Mouse (Mus musculus) heart, embryonic 11.5 days (tissue): ENCODE data around the gene Cfap65. TPM values are rescaled to one million over a fixed set of nuclear protein-coding genes. Genes with fewer than 3 reads are reported as not detected.

ENCODE experiments used
- ATAC-seq: fragments of 200-750 bp; cut with Nextera tagmentation; replicated peaks from 2 replicates; pipeline ENCODE4 v1.8.0; 2017; ENCODE audit warnings: moderate library complexity; ENCODE audit not compliant: insufficient number of reproducible peaks, low FRiP score, low TSS enrichment
- H3K27ac ChIP-seq: fragments of 300-500 bp; sonication (generic); 2 replicates; pipeline ENCODE4 v1.5.1; 2014; ENCODE audit warnings: mild to moderate bottlenecking, low read depth, low read length
- H3K27me3 ChIP-seq: fragments of 300-500 bp; sonication (generic); 2 replicates; pipeline ENCODE4 v1.6.1; 2014; ENCODE audit warnings: mild to moderate bottlenecking, low read length, mixed read lengths; ENCODE audit not compliant: control insufficient read depth, insufficient read depth
- H3K36me3 ChIP-seq: fragments of 300-500 bp; sonication (generic); 2 replicates; pipeline ENCODE4 v1.6.1; 2014; ENCODE audit warnings: mild to moderate bottlenecking, low read length, moderate library complexity, mixed read lengths; ENCODE audit not compliant: control insufficient read depth, insufficient read depth
- H3K4me1 ChIP-seq: fragments of 300-500 bp; sonication (generic); 2 replicates; pipeline ENCODE4 v1.6.1; 2014; ENCODE audit warnings: low read length; ENCODE audit not compliant: control insufficient read depth, insufficient read depth
- H3K4me2 ChIP-seq: fragments of 300-500 bp; sonication (generic); 2 replicates; pipeline ENCODE4 v1.6.1; 2014; ENCODE audit warnings: mild to moderate bottlenecking, moderate library complexity
- H3K4me3 ChIP-seq: fragments of 300-500 bp; sonication (generic); 2 replicates; pipeline ENCODE4 v1.5.1; 2014; ENCODE audit warnings: low read depth, low read length
- H3K9ac ChIP-seq: fragments of 300-500 bp; sonication (generic); 2 replicates; pipeline ENCODE4 v1.6.1; 2014; ENCODE audit warnings: mild to moderate bottlenecking, low read depth, low read length, moderate library complexity
- H3K9me3 ChIP-seq: fragments of 300-500 bp; sonication (generic); replicated peaks from 2 replicates; pipeline ENCODE4 v1.6.1; 2016; ENCODE audit warnings: low read length; ENCODE audit not compliant: control insufficient read depth
- WGBS: fragments of 180-500 bp; shearing (Covaris S2); extraction: QIAGEN DNeasy Blood & Tissue Kit; methylation state at CpG from one replicate; pipeline ENCODE4 v1.1.7; 2014; ENCODE audit not compliant: insufficient replicate concordance; 5-methylcytosine and 5-hydroxymethylcytosine counted together
- microRNA counts: library from miRNA; unstranded; fragments of <30 nt; microRNA quantifications from one replicate; lab custom pipeline; 2015
- microRNA-seq: library from miRNA; unstranded; fragments of <30 nt; microRNA quantifications from one replicate; pipeline ENCODE4, GENCODE M21; 2016; ENCODE audit warnings: borderline number of aligned reads
- polyA plus RNA-seq: library from polyadenylated mRNA; unstranded; fragments of >200 nt; fragmentation: Nextera tagmentation; extraction: Ambion mirVana; gene quantifications from 2 replicates; pipeline ENCODE4 v1.2.1, GENCODE M21; 2014

The Cfap65 gene
- polyA plus RNA-seq, 1 experiment from 2014 or later, result not detected

DNA sequence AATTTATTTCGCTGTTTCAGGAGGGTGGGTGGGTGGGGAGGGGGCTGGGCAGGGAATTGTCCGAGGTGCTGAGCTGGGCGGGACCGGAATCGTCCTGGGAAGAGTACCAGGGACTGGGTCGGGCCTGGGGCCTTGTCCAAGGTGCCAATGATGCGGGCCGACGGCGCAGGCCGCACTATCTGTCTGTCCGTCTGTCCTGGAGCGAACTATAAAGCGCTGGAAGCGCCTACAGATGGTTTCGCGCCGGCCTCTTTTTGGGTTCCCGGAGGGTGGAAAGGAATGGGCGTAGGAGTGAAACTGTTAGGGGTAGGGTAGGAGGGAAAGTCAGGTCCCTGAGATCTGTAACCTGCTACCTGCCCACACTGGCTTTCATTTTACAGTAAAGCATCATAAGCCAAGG is 78.2 kb downstream of the Cfap65 start:
- no peak; the same call in 1 of the 2 replicates for ATAC-seq
- Histone ChIP-seq H3K4me2 (no peak overlapping the region), H3K4me1 (peaks cover 10% of the 10 kb centered on the region), H3K4me3 (no peak overlapping the region), H3K27ac (no peak overlapping the region), H3K9me3 (no peaks in the 10 kb centered on the region), H3K9ac (no peak overlapping the region), H3K36me3 (no peaks in the 10 kb centered on the region), H3K27me3 (peaks cover 84% of the 10 kb centered on the region)
- 4% methylated on average over 20 of the region's 20 CpGs for WGBS

DNA sequence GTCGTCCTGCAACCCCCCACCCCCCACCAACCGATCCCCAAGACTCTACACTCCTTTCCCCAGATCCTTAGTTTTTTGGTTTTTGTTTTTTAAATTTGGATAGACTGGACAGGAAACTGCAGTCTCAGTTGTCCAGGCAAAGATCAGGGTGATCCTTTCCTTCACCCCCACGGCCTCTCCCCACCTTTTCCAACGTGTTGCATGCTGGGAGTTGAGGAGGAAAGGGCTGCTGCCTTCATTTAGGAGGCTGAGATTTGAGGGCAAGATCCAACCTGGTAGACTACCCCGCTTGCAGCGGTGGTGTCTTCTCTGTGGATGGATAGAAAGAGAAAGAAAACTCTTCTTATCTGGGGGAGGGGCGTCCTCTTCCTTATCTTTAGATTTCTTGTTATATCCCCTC is 78.6 kb downstream of the Cfap65 start:
- Histone ChIP-seq H3K4me2 (no peak overlapping the region), H3K27me3 (peaks cover 88% of the 10 kb centered on the region), H3K27ac (no peak overlapping the region), H3K4me3 (no peak overlapping the region), H3K9me3 (no peaks in the 10 kb centered on the region), H3K9ac (no peak overlapping the region), H3K4me1 (peaks cover 10% of the 10 kb centered on the region), H3K36me3 (no peaks in the 10 kb centered on the region)
- ATAC-seq, result no peak
- WGBS, result under 1% methylated on average over 7 of the region's 7 CpGs

DNA sequence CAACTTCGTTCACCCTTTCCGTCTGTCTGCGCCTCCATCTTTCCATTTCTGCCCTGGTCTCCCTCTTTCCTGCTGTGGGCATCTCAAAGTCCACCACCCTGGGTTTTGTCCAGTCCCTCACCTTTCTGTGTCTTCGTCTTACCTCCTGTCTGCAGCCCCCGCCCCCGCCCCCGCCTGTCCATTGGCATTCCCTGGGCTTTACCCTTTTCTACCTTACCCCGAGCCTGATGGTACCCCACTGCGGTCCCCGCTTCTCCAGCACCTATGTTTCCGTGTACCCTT is 79.0 kb downstream of the Cfap65 start:
- Histone ChIP-seq H3K36me3 (no peaks in the 10 kb centered on the region), H3K9me3 (no peaks in the 10 kb centered on the region), H3K4me2 (peak overlapping the region; percentile 94), H3K4me1 (peaks cover 10% of the 10 kb centered on the region), H3K27me3 (peaks cover 92% of the 10 kb centered on the region), H3K27ac (no peak overlapping the region), H3K4me3 (peak overlapping the region; percentile 58; the same call in 1 of the 2 replicates), H3K9ac (no peak overlapping the region)
- WGBS, result 1% methylated on average over 11 of the region's 11 CpGs
- no peak for ATAC-seq

DNA sequence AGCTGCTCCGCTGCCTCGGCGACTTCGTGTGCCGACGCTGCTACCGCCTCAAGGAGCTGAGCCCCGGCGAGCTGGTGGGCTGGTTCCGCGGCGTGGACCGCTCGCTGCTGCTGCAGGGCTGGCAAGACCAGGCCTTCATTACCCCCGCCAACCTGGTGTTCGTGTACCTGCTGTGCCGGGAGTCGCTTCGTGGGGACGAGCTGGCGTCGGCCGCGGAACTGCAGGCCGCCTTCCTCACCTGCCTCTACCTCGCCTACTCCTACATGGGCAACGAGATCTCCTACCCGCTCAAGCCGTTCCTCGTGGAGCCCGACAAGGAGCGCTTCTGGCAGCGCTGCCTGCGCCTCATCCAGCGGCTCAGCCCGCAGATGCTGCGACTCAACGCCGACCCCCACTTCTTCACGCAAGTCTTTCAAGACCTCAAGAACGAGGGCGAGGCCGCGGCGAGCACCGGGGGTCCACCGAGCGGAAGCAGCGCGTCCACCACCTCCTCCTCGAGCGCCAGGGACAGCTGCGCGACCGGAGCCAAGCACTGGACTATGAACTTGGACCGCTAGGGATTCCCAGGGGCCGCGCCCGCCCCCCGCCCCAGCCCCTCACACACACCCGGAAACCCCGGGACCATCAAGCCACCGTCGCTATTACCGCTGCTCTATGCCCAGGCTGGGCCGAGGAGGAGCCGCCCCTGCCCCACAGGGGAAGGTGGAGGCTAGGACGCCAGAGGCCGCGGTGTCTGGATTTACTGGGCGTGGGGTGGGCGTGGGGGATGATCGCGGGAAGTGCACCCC is 79.6 kb downstream of the Cfap65 start:
- Histone ChIP-seq H3K4me1 (peaks cover 10% of the 10 kb centered on the region), H3K27me3 (peaks cover 98% of the 10 kb centered on the region), H3K27ac (no peak overlapping the region), H3K36me3 (no peaks in the 10 kb centered on the region), H3K9ac (no peak overlapping the region), H3K4me2 (peak overlapping the region; percentile 94), H3K4me3 (peak overlapping the region; percentile 58), H3K9me3 (no peaks in the 10 kb centered on the region)
- no peak for ATAC-seq
- under 1% methylated on average over 74 of the region's 74 CpGs for WGBS

DNA sequence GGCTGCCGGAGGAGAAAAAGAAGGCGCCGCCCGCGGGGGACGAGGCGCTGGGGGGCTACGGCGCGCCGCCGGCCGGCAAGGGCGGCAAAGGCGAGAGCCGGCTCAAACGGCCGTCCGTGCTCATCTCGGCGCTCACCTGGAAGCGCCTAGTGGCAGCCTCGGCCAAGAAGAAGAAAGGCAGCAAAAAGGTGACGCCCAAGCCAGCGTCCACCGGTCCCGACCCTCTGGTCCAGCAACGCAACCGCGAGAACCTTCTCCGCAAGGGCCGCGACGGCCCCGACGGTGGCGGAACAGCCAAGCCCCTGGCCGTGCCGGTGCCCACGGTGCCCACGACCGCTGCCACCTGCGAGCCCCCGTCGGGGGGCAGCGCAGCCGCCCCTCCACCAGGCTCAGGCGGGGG is 80.2 kb downstream of the Cfap65 start:
- no peak overlapping the region for H3K27ac ChIP-seq
- H3K9me3 ChIP-seq, result no peaks in the 10 kb centered on the region
- peak overlapping the region; percentile 94 for H3K4me2 ChIP-seq
- ATAC-seq, result no peak
- H3K9ac ChIP-seq, result peak overlapping the region; percentile 24; the same call in 1 of the 2 replicates
- H3K36me3 ChIP-seq, result no peaks in the 10 kb centered on the region
- under 1% methylated on average over 44 of the region's 48 CpGs for WGBS
- peaks cover 10% of the 10 kb centered on the region for H3K4me1 ChIP-seq
- peaks cover 99% of the 10 kb centered on the region for H3K27me3 ChIP-seq
- peak overlapping the region; percentile 58 for H3K4me3 ChIP-seq

DNA sequence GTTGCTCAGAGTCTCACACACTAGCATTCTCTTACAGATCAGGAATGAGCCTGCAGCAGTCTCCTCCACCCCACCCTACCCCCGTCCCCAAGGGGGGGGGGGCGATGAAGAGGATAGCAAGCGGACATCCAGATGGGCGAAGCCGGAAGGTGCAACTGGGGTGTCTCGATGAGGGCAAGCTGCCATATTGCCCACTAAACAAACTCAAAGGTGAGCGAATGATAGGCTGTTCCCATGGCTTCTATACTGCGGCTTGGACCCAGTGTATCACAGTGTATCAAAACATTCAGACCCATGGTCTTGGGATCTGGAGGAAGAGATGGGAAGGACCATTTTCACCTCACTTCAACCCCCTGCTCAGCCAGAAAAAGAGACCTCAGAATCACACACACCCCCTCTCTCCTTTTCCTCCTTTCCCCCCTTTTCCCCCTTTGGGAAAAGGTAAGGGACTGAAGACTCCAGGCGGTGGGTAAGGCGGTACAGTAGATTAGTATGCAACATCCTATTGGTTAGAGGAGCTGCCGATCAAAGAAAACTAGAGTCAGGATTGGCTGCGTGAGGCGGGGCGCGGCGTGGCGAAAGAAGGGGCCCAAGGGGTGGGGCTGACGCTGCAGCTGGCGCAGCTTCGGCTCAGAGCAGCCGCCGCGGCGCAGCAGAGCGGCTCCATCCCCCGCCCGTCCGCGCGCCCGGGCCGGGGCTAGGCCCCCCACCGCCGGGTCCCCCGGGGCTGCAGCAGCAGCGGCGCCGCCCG is 80.9 kb downstream of the Cfap65 start, which contains the start of gene Cdk5r2:
TSS of gene Cdk5r2 (plus strand) at position 629 of the 751 bp plus-strand sequence.
- Histone ChIP-seq H3K4me3 (peak within 1 kb of the TSS; percentile 58), H3K4me1 (peaks cover 10% of the 10 kb centered on the region), H3K36me3 (no peaks in the 10 kb centered on the region), H3K27ac (no peak within 1 kb of the TSS), H3K4me2 (peak within 1 kb of the TSS; percentile 94), H3K27me3 (peaks cover 98% of the 10 kb centered on the region), H3K9me3 (no peaks in the 10 kb centered on the region), H3K9ac (peak within 1 kb of the TSS; percentile 24; the same call in 1 of the 2 replicates)
- peak; percentile 62 for ATAC-seq
- 2% methylated on average over 36 of the region's 39 CpGs for whole genome bisulfite sequencing

MicroRNAs within 50 kb of the gene (microRNA counts, 519-probe panel; counts per million panel counts)
- 32.2 counts per million for microRNA mmu-miR-375 (lab: Ali Mortazavi, UCI)

Small RNA genes lying within 50 kb of the gene (microRNA-seq; reads per million reads assigned to microRNA genes)
- 141 reads per million, percentile 66 among the genes with 10 or more reads in this experiment for gene Mir375

Other genes starting within 250 kb of the Cfap65 start
- 14.3 and 15.2 TPM in 2 replicates for gene Cyp27a1, start 222.0 kb downstream of the Cfap65 start, polyA plus RNA-seq
- gene Prkag3, start 186.4 kb downstream of the Cfap65 start, polyA plus RNA-seq, result 5.5 and 5.7 TPM in 2 replicates
- gene Wnt6, start 163.7 kb downstream of the Cfap65 start, polyA plus RNA-seq, result 0.46 and 0.68 TPM in 2 replicates
- gene Wnt10a, start 144.1 kb downstream of the Cfap65 start, polyA plus RNA-seq, result not detected in 2 replicates
- 0.30 and 0.48 TPM in 2 replicates for gene Cdk5r2, start 80.7 kb downstream of the Cfap65 start, polyA plus RNA-seq
- 1.4 and 4.1 TPM in 2 replicates for gene Fev, start 50.2 kb downstream of the Cfap65 start, polyA plus RNA-seq
- gene Cryba2, start 42.5 kb downstream of the Cfap65 start, polyA plus RNA-seq, result not detected in 2 replicates
- gene Ihh, start 16.1 kb upstream of the Cfap65 start, polyA plus RNA-seq, result 0.16 and 0.17 TPM in 2 replicates
- gene Nhej1, start 189.6 kb upstream of the Cfap65 start, polyA plus RNA-seq, result 7.6 and 8.5 TPM in 2 replicates
- 0.20 TPM in 1 of 2 replicates, not detected in the other for gene Slc23a3, start 198.3 kb upstream of the Cfap65 start, polyA plus RNA-seq
- 31.6 and 31.8 TPM in 2 replicates for gene Cnppd1, start 207.1 kb upstream of the Cfap65 start, polyA plus RNA-seq
- gene Retreg2, start 207.2 kb upstream of the Cfap65 start, polyA plus RNA-seq, result 31.9 and 37.7 TPM in 2 replicates
- gene Zfand2b, start 233.0 kb upstream of the Cfap65 start, polyA plus RNA-seq, result 31.9 and 33.8 TPM in 2 replicates
- 12.0 and 14.1 TPM in 2 replicates for gene Abcb6, start 244.8 kb upstream of the Cfap65 start, polyA plus RNA-seq